Mouse (Mus musculus) kidney, adult 2 months (tissue): ENCODE results near the gene Gpr152.
A peak's percentile ranks its signal among the peaks of the same experiment; 100 is the strongest.

ENCODE experiments used
- CTCF ChIP-seq: fragments of 200-500 bp; conservative IDR thresholded peaks from 2 replicates; pipeline ENCODE4 v1.5.1; 2011; ENCODE audit warnings: low read depth, mild to moderate bottlenecking, control low read depth, low read length, moderate library complexity, mixed read lengths; ENCODE audit not compliant: insufficient read depth, insufficient read length
- POLR2A ChIP-seq: fragments of 200-500 bp; IDR thresholded peaks from one replicate; pipeline ENCODE4 v1.6.1; 2011; ENCODE audit warnings: low read depth, low read length, control low read depth

DNA sequence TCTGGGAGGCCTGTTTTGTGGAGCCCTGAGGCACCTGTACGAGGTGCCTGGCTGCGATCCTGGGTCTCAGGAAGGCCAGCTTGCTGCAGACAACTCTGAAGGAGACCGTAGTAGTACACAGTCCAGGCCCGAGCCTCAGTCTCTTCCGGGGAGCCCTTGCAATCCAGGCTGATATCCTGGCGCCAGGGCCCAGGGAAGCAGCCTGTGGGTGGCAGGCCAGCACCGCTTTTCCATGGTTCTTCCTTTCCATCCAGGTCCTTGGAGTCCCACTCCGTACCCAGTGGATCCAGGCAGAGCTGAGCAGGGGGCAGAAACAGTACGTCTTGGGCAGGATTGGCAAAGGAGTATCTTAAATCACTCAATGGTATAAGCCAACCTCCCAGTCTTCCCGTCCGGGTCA is 33.3 kb downstream of the Gpr152 start:
- TF ChIP-seq CTCF (0 out of 2 replicates have a peak, but pooled peaks have one; percentile 10), POLR2A (no peak)
